Mouse (Mus musculus) erythroblast, embryonic 14.5 days (primary cell): ENCODE data around the gene Gm28729.

Experiments used
- GATA1 ChIP-seq: IDR thresholded peaks from 2 replicates; pipeline ENCODE4 v1.6.1; 2012; ENCODE audit warnings: low read length, inconsistent platforms, mixed read lengths
- TAL1 ChIP-seq: IDR thresholded peaks from 3 replicates; pipeline ENCODE4 v1.6.1; 2012; ENCODE audit warnings: low read length, inconsistent platforms, mixed read lengths

- TF ChIP-seq TAL1 (no peak), GATA1 (no peak)
These were observed 48.2 kb upstream of the Gm28729 start for GRCm38 (mm10) chr9:96573252-96573651.
